Mouse (Mus musculus) embryonic facial prominence, embryonic 11.5 days (tissue): ENCODE measurements around the gene Mdm2. TPM values are rescaled to one million over a fixed set of nuclear protein-coding genes. Genes with fewer than 3 reads are reported as not detected.

Experiments
- ATAC-seq: fragments of 200-750 bp; cut with Nextera tagmentation; replicated peaks from 2 replicates; pipeline ENCODE4 v1.8.0; 2017; ENCODE audit warnings: low read depth; ENCODE audit not compliant: insufficient number of reproducible peaks, low FRiP score, low TSS enrichment
- DNase-seq: peaks from one replicate; pipeline ENCODE4 v3.0.0-alpha.2; 2015; ENCODE audit warnings: low spot score
- H3K27ac ChIP-seq: fragments of 300-500 bp; sonication (generic); replicated peaks from 2 replicates; pipeline ENCODE4 v1.5.1; 2014; ENCODE audit warnings: mild to moderate bottlenecking, low read depth, low read length, control low read depth
- H3K27me3 ChIP-seq: fragments of 300-500 bp; sonication (generic); 2 replicates; pipeline ENCODE4 v1.6.1; 2014; ENCODE audit warnings: mild to moderate bottlenecking, low read length, moderate library complexity, mixed read lengths; ENCODE audit not compliant: control insufficient read depth, insufficient read depth
- H3K36me3 ChIP-seq: fragments of 300-500 bp; sonication (generic); replicated peaks from 2 replicates; pipeline ENCODE4 v1.6.1; 2014; ENCODE audit warnings: low read depth, mild to moderate bottlenecking, low read length, moderate library complexity, mixed read lengths; ENCODE audit not compliant: control insufficient read depth, insufficient read depth
- H3K4me1 ChIP-seq: fragments of 300-500 bp; sonication (generic); 2 replicates; pipeline ENCODE4 v1.6.1; 2014; ENCODE audit warnings: low read length, mixed read lengths; ENCODE audit not compliant: control insufficient read depth, insufficient read depth
- H3K4me2 ChIP-seq: fragments of 300-500 bp; sonication (generic); 2 replicates; pipeline ENCODE4 v1.6.1; 2014; ENCODE audit warnings: low read depth, mild to moderate bottlenecking, control low read depth, low read length, moderate library complexity
- H3K4me3 ChIP-seq: fragments of 300-500 bp; sonication (generic); 2 replicates; pipeline ENCODE4 v1.5.1; 2014; ENCODE audit warnings: low read depth, low read length, control low read depth
- H3K9ac ChIP-seq: fragments of 300-500 bp; sonication (generic); replicated peaks from 2 replicates; pipeline ENCODE4 v1.6.1; 2014; ENCODE audit warnings: mild to moderate bottlenecking, control low read depth, low read length
- H3K9me3 ChIP-seq: fragments of 300-500 bp; sonication (generic); replicated peaks from 2 replicates; pipeline ENCODE4 v1.6.1; 2016; ENCODE audit warnings: mild to moderate bottlenecking, low read length, inconsistent platforms, mixed read lengths; ENCODE audit not compliant: control insufficient read depth
- WGBS: fragments of 180-500 bp; shearing (Covaris S2); extraction: QIAGEN DNeasy Blood & Tissue Kit; methylation state at CpG from one replicate; pipeline ENCODE4 v1.1.7; 2014; 5-methylcytosine and 5-hydroxymethylcytosine counted together
- polyA plus RNA-seq: library from polyadenylated mRNA; unstranded; fragments of >200 nt; fragmentation: Nextera tagmentation; extraction: Ambion mirVana; gene quantifications from 2 replicates; pipeline ENCODE4 v1.2.1, GENCODE M21; 2014

Mdm2 gene
- polyA plus RNA-seq, 1 experiment from 2014 or later = 47.7 TPM

DNA sequence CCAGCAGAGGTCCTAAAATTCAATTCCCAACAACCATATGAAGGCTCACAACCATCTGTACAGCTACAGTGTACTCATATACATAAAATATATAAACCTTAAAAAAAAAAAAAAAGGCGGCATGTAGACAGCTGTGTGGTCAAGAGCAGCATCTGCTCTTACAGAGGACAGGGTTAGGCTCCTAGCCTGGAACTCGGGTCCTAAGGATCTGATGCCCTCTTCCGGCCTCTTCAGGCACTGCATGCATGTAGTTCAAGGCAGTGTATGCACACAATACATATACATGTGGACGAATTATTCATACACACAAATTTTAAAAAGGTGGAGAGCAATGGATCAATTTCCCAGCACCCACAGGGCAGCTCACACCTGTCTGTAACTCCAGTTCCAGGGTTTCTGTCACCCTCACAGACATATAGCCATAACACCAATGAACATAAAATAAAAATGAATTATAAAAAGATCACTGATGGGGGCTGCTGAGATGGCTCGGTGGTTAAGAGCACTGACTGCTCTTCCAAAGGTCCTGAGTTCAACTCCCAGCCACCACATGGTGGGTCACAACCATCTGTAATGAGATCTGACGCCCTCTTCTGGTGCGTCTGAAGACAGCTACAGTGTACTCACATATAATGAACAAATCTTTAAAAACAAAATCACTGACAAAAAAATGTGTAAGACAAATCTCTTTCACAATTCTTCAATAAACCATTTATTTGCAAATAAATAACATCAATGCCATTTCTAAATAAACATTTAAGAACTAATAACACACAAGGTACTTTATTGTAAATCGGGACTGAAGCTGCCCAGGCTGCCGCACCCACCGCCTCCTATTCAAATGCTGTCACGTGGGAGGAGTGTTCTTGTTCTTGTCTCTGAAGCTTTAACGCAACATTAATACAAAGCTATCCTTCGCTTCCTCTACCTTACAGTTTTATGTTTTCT, 22.1 kb downstream of the Mdm2 start:
- Histone ChIP-seq H3K9ac (no peak overlapping the region), H3K4me1 (no peaks in the 10 kb centered on the region), H3K4me3 (no peak overlapping the region), H3K36me3 (peaks cover 11% of the 10 kb centered on the region), H3K9me3 (no peaks in the 10 kb centered on the region), H3K4me2 (no peak overlapping the region), H3K27me3 (no peaks in the 10 kb centered on the region), H3K27ac (no peak overlapping the region)
- WGBS = 88% methylated on average over 13 of the region's 13 CpGs
- ATAC-seq (peak; percentile 65; the same call in 1 of the 2 replicates), DNase-seq (peak; percentile 48)

DNA sequence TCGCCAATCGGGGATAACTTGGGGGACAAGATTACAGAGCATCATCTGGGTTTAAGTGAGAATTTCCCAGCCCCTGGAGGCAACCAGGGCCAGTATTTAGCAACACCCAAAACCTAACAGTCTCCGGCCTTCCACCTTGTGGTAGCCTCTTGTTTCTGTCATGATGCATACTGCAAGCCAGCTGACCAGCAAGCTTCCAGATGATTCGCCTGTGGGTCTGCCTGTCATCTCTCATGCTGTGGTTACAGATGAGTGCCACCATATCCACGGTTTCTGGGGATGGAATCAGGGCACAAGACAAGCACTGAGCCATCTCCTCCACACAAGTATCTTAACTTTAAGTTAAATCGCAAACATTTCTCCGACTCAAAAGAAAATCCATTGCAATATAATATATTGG, 23.0 kb downstream of the Mdm2 start:
- ATAC-seq = no peak
- Histone ChIP-seq H3K27me3 (no peaks in the 10 kb centered on the region), H3K4me1 (no peaks in the 10 kb centered on the region), H3K9ac (no peak overlapping the region), H3K4me2 (no peak overlapping the region), H3K27ac (no peak overlapping the region), H3K4me3 (no peak overlapping the region), H3K36me3 (peaks cover 7% of the 10 kb centered on the region), H3K9me3 (no peaks in the 10 kb centered on the region)
- 88% methylated on average over 7 of the region's 7 CpGs for WGBS
- DNase-seq = no peak

DNA sequence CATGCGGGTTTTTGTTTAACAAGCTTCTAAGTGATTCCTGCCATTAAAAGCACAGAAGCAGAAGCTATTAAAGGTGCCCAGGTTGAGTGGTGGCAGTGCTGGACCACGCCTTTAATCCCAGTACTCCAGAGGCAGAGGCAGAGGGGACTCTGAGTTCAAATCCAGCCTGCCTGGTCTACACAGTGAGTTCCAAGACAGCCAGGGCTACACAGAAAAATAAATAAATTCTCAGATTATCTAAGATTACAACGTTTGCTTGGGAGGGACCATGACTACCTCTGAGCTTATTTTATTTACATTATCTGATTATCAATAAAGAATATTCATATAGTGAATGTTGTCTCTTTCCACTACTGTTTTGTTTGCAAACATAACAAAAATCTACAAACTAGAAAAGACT, 23.5 kb downstream of the Mdm2 start:
- no peak overlapping the region for H3K4me3 ChIP-seq
- no peak overlapping the region for H3K4me2 ChIP-seq
- no peak overlapping the region for H3K9ac ChIP-seq
- H3K27me3 ChIP-seq = no peaks in the 10 kb centered on the region
- no peak overlapping the region for H3K27ac ChIP-seq
- no peak for DNase-seq
- H3K9me3 ChIP-seq = no peaks in the 10 kb centered on the region
- H3K4me1 ChIP-seq = no peaks in the 10 kb centered on the region
- 79% methylated on average over 3 of the region's 3 CpGs for WGBS
- ATAC-seq = no peak
- H3K36me3 ChIP-seq = peaks cover 3% of the 10 kb centered on the region

DNA sequence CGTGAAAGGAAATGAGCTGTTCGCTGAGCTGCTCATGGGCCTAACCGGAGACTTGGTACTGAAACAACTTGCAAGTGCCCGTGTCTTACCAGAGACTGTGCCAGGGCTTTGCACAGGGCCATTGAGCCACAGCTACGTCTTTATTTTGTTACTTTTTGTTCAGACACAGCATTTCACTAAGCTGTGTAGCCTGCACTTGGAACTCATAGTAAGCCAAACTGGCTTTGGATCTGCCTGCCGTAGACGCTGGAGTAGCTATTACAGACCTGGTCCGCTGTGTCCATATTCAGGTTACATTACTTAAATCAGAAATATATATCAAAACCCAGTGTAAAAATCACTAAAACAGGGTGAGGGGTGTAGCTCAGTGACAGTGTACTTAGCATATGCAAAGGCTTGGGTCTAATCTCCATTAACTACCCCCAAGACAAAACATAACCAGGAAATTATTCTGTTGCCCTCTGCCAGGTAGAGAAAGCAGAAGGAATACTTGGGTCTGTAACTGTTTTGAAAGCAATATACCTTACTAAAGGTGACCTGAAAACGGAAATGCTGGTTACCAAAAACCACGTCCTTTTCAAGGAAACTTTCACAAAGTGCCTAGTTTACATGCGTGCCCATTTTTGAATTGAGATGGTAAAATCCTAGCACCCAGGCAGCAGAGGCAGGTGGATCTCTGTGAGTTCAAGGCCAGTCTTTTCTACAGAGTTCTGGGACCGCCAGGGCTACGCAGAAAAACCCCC, 24.5 kb downstream of the Mdm2 start:
- Histone ChIP-seq H3K27ac (no peak overlapping the region), H3K4me1 (no peaks in the 10 kb centered on the region), H3K9me3 (no peaks in the 10 kb centered on the region), H3K36me3 (peaks cover 3% of the 10 kb centered on the region), H3K27me3 (no peaks in the 10 kb centered on the region), H3K4me2 (no peak overlapping the region), H3K4me3 (no peak overlapping the region), H3K9ac (no peak overlapping the region)
- WGBS = 92% methylated on average over 13 of the region's 13 CpGs
- DNase-seq (no peak), ATAC-seq (no peak)

DNA sequence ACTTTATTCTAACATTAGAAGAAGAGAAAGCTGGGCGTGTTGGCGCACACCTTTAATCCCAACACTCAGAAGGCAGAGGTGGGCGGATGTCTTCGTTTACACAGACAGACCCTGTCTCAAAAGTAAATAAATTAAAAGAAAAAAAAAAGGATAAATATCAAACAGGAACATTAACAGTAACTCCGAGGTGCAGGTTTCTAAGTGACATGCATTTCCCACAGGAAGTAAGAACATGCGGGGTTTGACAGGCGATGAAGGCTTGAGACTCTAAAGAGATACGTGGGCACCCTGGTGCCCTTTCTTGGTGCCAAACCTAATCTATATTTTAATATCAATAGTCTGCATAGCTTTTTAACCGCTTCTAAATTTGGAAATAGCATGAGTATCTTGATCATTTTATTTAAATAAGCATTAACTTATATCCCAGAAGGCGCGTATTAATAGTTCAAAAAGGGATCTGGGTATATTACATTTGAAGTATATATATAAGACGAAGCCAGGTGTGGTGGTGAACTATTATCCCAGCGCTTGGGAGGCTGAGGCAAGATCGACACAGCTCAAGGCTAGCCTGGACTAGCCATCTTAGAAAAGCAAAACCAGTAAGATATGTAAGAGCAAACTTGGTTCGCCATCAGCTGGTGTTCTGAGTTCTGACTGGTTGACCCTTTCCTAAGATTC, 25.2 kb downstream of the Mdm2 start:
- H3K4me3 ChIP-seq = no peak overlapping the region
- peaks cover 3% of the 10 kb centered on the region for H3K36me3 ChIP-seq
- 88% methylated on average over 15 of the region's 15 CpGs for WGBS
- ATAC-seq (no peak), DNase-seq (no peak)
- no peak overlapping the region for H3K27ac ChIP-seq
- H3K4me2 ChIP-seq = no peak overlapping the region
- H3K4me1 ChIP-seq = no peaks in the 10 kb centered on the region
- no peaks in the 10 kb centered on the region for H3K27me3 ChIP-seq
- H3K9ac ChIP-seq = no peak overlapping the region
- no peaks in the 10 kb centered on the region for H3K9me3 ChIP-seq

DNA sequence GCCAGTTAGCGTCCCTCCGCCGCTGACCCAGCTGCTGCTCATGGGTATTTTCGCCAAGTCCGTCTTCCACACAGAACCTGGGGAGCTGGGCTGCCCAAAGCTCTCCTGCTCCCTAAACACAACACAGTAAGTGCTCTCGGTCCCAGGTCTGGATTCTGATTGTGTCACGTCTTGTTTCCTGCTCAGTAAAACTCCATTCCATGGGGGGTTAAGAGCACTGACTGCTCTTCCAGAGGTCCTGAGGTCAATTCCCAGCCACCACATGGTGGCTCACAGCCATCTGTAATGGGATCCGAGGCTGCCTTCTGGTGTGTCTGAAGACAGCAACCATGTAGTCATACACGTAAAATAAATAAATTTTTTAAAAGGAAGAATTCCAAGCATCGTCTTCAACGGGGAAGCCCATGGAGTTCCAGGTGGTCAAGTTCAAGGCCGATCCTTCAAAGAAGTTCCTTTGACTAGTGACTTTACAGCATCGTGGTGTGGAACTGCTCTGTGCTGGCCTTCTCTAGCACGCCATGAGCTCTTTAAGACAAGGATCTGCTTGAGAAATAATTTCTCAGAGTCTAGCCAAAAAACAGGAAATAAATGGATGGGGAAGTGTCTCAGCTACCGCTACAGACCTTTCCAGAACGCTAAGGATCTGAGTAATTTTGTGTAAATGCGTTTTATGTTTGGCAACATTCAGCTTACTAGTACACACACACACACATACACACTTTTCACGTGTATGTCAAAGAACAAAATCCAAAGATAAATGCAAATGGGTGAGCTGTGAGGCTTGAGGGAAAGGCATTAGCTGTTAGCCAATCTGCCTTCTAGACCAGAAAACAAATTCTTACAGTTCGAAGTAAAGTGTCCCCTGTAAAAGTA, 26.0 kb downstream of the Mdm2 start:
- Histone ChIP-seq H3K4me1 (no peaks in the 10 kb centered on the region), H3K27ac (no peak overlapping the region), H3K4me2 (no peak overlapping the region), H3K36me3 (peaks cover 3% of the 10 kb centered on the region), H3K9ac (no peak overlapping the region), H3K4me3 (no peak overlapping the region), H3K27me3 (no peaks in the 10 kb centered on the region), H3K9me3 (no peaks in the 10 kb centered on the region)
- ATAC-seq (no peak), DNase-seq (no peak)
- 82% methylated on average over 19 of the region's 19 CpGs for WGBS

DNA sequence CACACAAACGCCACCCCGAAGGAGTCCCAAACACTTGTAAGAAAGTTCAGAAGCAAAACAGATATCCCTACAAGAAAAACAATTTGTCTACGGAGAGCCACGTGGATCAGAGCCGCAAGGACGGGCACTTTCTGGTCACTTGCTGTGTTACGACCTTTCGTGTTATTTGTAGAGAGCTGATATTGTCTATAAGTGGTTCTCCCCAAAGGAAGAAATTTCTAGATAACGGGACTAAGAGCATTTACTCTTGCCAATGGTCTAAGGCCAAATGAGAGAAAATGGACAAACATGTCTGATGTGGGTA, 26.9 kb downstream of the Mdm2 start:
- no peaks in the 10 kb centered on the region for H3K36me3 ChIP-seq
- ATAC-seq (no peak), DNase-seq (no peak)
- H3K27me3 ChIP-seq = no peaks in the 10 kb centered on the region
- no peak overlapping the region for H3K4me2 ChIP-seq
- no peaks in the 10 kb centered on the region for H3K9me3 ChIP-seq
- no peaks in the 10 kb centered on the region for H3K4me1 ChIP-seq
- no peak overlapping the region for H3K4me3 ChIP-seq
- 88% methylated on average over 9 of the region's 9 CpGs for WGBS
- no peak overlapping the region for H3K9ac ChIP-seq
- no peak overlapping the region for H3K27ac ChIP-seq
